Mouse (Mus musculus) adrenal gland, adult 2 months (tissue): Measurements from ENCODE around the gene Dnase1l3. TPM values are rescaled to one million over a fixed set of nuclear protein-coding genes. Genes with fewer than 3 reads are reported as not detected.

ENCODE experiments used
- DNase-seq: peaks from one replicate; pipeline ENCODE4 v3.0.0; 2021
- polyA plus RNA-seq: library from polyadenylated mRNA; depleted of rRNA; stranded (reverse); fragments of >200 nt; gene quantifications from 2 replicates; pipeline ENCODE4 v1.2.3, GENCODE M21; 2012
- total RNA-seq, 2 experiments: library from RNA; stranded (reverse); gene quantifications; 2 replicates each; pipeline ENCODE4 v1.2.3; 2021

The Dnase1l3 gene
- total and polyA plus RNA-seq, 3 experiments, result 0.24 to 1.5 (median 0.63) TPM

- DNase-seq, result no peak
Observed at GRCm38 (mm10) chr14:7977471-7977870, 16.9 kb downstream of the Dnase1l3 start.

GRCm38 (mm10) chr14:7975177-7975576, 19.2 kb downstream of the Dnase1l3 start:
- no peak for DNase-seq

- no peak for DNase-seq
Observed at GRCm38 (mm10) chr14:7974643-7975042, 19.7 kb downstream of the Dnase1l3 start.

- no peak for DNase-seq
Observed at GRCm38 (mm10) chr14:7971889-7972493, 22.4 kb downstream of the Dnase1l3 start.

GRCm38 (mm10) chr14:7964219-7964889, 30.0 kb downstream of the Dnase1l3 start:
- peak; percentile 68 for DNase-seq

- DNase-seq, result no peak
Observed at GRCm38 (mm10) chr14:7963160-7963559, 31.2 kb downstream of the Dnase1l3 start.

- DNase-seq, result no peak
Observed at GRCm38 (mm10) chr14:7962626-7963025, 31.7 kb downstream of the Dnase1l3 start.

- no peak for DNase-seq
Observed at GRCm38 (mm10) chr14:7961714-7962113, 32.7 kb downstream of the Dnase1l3 start.

GRCm38 (mm10) chr14:7960616-7961015, 33.8 kb downstream of the Dnase1l3 start:
- DNase-seq, result no peak

GRCm38 (mm10) chr14:7957049-7957448, 37.3 kb downstream of the Dnase1l3 start, which contains the start of gene Gm45521:
TSS of gene Gm45521 (plus strand) at chr14:7957288.
- DNase-seq, result no peak

- DNase-seq, result no peak
Observed at GRCm38 (mm10) chr14:7956427-7956826, 37.9 kb downstream of the Dnase1l3 start.

- no peak for DNase-seq
Observed at GRCm38 (mm10) chr14:7954071-7954471, 40.3 kb downstream of the Dnase1l3 start.

- peak; percentile 51 for DNase-seq
Observed at GRCm38 (mm10) chr14:7952610-7953254, 41.6 kb downstream of the Dnase1l3 start.

GRCm38 (mm10) chr14:7951234-7951633, 43.1 kb downstream of the Dnase1l3 start:
- no peak for DNase-seq

GRCm38 (mm10) chr14:7945261-7945660, 49.1 kb downstream of the Dnase1l3 start:
- no peak for DNase-seq

GRCm38 (mm10) chr14:7944349-7945039, 49.9 kb downstream of the Dnase1l3 start:
- DNase-seq, result peak; percentile 38

- DNase-seq, result peak; percentile 67
Observed at GRCm38 (mm10) chr14:7943801-7944135, 50.6 kb downstream of the Dnase1l3 start.

GRCm38 (mm10) chr14:7943101-7943800, 51.1 kb downstream of the Dnase1l3 start:
- DNase-seq, result peak; percentile 79

GRCm38 (mm10) chr14:7941413-7941812, 53.0 kb downstream of the Dnase1l3 start:
- DNase-seq, result no peak

GRCm38 (mm10) chr14:7938809-7939784, 55.3 kb downstream of the Dnase1l3 start:
- DNase-seq, result no peak
